Mouse (Mus musculus): Measurements from ENCODE around the gene Vamp3. TPM values are rescaled to one million over a fixed set of nuclear protein-coding genes. Genes with fewer than 3 reads are reported as not detected.

Gene Vamp3
- polyA plus RNA-seq, 1 experiment: 45.0 TPM

DNA sequence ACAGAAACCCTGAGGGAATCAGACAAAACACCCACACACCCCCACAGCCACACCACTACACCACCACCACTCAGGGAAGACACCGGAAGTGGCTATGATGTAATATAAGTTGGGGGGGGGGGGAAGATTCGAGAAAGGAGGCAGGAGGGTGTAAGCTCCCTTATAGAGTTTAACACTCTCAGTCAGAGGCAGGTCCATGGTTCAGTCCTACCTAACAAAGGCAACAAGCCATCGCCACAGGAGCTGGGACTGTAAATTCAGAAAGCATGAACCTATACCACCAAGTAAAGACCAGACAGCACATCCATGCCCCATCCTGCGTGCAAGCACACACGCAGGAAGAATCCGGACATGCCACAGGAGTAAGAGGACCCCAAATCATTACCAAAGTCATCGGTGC lies 31.5 kb upstream of the Vamp3 start, which contains the start of gene Gm13090:
Gene Gm13090 (plus strand): TSS at position 301 of the 400 bp plus-strand sequence.
- no peak within 1 kb of the TSS for H3K4me3 ChIP-seq (replicated peaks; ENCODE audit: control insufficient read depth, low read depth, low read length)
- WGBS: 67% methylated on average over 7 of the region's 7 CpGs
- TF ChIP-seq POLR2A (IDR thresholded peaks at IDR 0.05; ENCODE audit: borderline replicate concordance, control insufficient read depth, low read depth, low read length): no peak
- no peak for TF ChIP-seq CTCF (IDR thresholded peaks at IDR 0.05; ENCODE audit: control insufficient read depth, insufficient read depth, low read length)
- H3K4me1 ChIP-seq (ENCODE audit: control insufficient read depth, insufficient read depth, low read length): no peaks in the 10 kb centered on the region
- H3K27ac ChIP-seq (ENCODE audit: control insufficient read depth, insufficient read depth, low read depth, low read length, poor library complexity): no peak within 1 kb of the TSS

DNA sequence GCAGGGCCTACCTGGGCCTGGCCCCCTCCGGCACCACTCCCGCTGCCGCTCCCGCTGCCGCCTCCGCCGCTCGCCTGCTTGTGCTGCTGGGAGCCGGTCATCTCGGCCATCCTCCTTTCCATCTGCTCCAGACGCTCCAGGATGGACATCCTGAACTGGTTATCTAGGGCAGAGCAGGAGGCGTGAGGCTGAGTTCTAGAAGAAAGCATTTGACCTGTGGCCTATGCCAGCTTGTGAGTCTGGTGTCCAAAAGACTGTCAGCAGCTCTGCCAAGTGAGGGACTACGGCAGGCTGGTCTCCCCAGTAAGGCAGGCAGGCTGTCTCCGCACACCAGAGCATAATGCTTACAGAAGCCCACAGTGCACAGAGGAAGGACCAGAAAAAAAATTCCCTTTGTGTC lies 31.1 kb upstream of the Vamp3 start:
- TF ChIP-seq CTCF (IDR thresholded peaks at IDR 0.05; ENCODE audit: control insufficient read depth, insufficient read depth, low read length) (no peak), POLR2A (IDR thresholded peaks at IDR 0.05; ENCODE audit: borderline replicate concordance, control insufficient read depth, low read depth, low read length) (no peak)
- WGBS: 88% methylated on average over 14 of the region's 14 CpGs
- Histone ChIP-seq H3K4me1 (ENCODE audit: control insufficient read depth, insufficient read depth, low read length) (no peaks in the 10 kb centered on the region), H3K27ac (ENCODE audit: control insufficient read depth, insufficient read depth, low read depth, low read length, poor library complexity) (no peak overlapping the region), H3K4me3 (replicated peaks; ENCODE audit: control insufficient read depth, low read depth, low read length) (no peak overlapping the region)

DNA sequence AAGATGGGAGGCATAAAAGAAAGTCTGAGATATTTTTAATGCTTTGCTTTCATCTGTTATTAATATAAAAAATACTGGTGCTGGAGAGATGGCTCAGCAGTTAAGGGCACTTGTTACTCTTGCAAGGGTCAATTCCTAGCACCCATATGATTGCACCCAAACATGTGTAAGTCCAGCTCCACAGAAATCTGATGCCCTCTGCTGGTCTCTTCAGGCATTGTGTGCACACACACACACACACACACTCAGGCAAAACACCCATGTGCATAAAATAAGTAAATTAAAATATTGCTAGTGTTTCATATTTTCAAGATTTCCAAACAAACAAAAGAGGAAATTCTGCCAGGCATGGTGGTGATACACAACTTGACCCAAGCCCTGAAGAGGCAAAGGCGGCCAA lies 29.6 kb upstream of the Vamp3 start:
- no peak overlapping the region for H3K4me3 ChIP-seq (replicated peaks; ENCODE audit: control insufficient read depth, low read depth, low read length)
- TF ChIP-seq CTCF (IDR thresholded peaks at IDR 0.05; ENCODE audit: control insufficient read depth, insufficient read depth, low read length): no peak
- no peak for TF ChIP-seq POLR2A (IDR thresholded peaks at IDR 0.05; ENCODE audit: borderline replicate concordance, control insufficient read depth, low read depth, low read length)
- no peak overlapping the region for H3K27ac ChIP-seq (ENCODE audit: control insufficient read depth, insufficient read depth, low read depth, low read length, poor library complexity)
- H3K4me1 ChIP-seq (ENCODE audit: control insufficient read depth, insufficient read depth, low read length): no peaks in the 10 kb centered on the region
- WGBS: 83% methylated on average over 1 of the region's 1 CpGs

DNA sequence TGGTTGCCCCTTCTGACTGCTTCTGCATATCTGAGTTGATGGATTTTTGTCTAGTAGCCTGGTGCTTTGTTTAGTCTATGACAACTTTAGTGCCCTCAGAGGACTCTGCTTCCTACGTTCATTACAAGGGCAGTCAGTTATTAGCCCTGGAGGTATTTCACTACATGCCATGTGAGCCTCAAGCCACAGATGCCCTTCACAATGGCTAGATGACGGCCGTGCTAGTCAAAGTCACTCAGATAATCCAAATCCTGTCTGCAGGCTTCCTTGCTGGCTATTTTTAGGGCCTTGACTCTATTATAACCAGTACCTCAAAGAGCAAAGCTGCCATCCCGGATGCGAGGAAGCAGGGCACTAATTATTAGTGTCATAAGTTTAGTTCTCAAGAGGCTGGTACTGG lies 25.3 kb upstream of the Vamp3 start:
- no peak overlapping the region for H3K4me3 ChIP-seq (replicated peaks; ENCODE audit: control insufficient read depth, low read depth, low read length)
- TF ChIP-seq POLR2A (IDR thresholded peaks at IDR 0.05; ENCODE audit: borderline replicate concordance, control insufficient read depth, low read depth, low read length) (no peak), CTCF (IDR thresholded peaks at IDR 0.05; ENCODE audit: control insufficient read depth, insufficient read depth, low read length) (no peak)

DNA sequence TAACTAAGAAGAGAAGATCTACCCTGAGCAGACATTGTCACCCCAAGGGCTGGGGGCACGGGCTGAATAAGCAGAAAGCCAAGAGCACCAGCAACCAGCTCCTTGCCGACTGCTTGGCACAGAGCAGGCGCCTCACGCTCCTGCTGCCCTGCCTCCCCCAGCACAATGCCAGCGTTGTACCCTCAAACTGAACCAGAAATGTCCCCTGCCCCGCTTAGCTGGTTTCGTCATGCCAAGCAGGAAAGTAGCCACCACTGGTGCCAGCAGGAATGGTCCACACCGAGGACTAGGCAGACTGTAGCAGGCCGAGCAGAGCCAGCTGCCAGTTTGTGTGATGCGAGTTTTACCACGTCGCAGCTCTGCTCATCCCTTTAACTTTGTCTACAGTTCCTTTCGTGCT lies 24.2 kb upstream of the Vamp3 start:
- H3K4me1 ChIP-seq (ENCODE audit: control insufficient read depth, insufficient read depth, low read length): no peaks in the 10 kb centered on the region
- WGBS: 82% methylated on average over 13 of the region's 13 CpGs
- H3K27ac ChIP-seq (ENCODE audit: control insufficient read depth, insufficient read depth, low read depth, low read length, poor library complexity): no peak overlapping the region
- no peak overlapping the region for H3K4me3 ChIP-seq (replicated peaks; ENCODE audit: control insufficient read depth, low read depth, low read length)
- TF ChIP-seq CTCF (IDR thresholded peaks at IDR 0.05; ENCODE audit: control insufficient read depth, insufficient read depth, low read length): no peak
- no peak for TF ChIP-seq POLR2A (IDR thresholded peaks at IDR 0.05; ENCODE audit: borderline replicate concordance, control insufficient read depth, low read depth, low read length)

More for the DNA sequence above, 25.3 kb upstream of the Vamp3 start:
- Histone ChIP-seq H3K4me1 (ENCODE audit: control insufficient read depth, insufficient read depth, low read length) (no peaks in the 10 kb centered on the region), H3K27ac (ENCODE audit: control insufficient read depth, insufficient read depth, low read depth, low read length, poor library complexity) (no peak overlapping the region)
- WGBS: 77% methylated on average over 5 of the region's 5 CpGs

DNA sequence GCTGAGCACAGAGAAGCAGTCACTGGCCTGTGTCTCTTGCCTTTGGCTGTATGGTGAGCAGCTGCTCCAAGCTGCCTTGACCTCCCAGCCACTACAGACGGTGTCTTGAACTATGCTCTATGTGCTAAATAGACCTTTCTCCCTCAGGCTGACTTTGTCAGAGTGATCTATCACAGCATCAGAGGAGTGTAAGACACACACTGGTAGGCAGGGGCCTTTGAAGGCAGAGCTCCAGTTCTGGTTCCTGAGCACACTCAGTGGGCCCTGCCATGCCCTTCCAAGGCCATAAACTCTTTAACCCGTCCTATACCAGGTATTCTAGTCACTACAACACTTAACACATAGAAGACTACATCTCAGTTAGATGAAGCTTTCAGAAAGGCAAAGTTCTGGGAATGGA lies 23.6 kb upstream of the Vamp3 start:
- WGBS: 64% methylated on average over 2 of the region's 2 CpGs
- Histone ChIP-seq H3K27ac (ENCODE audit: control insufficient read depth, insufficient read depth, low read depth, low read length, poor library complexity) (no peak overlapping the region), H3K4me3 (replicated peaks; ENCODE audit: control insufficient read depth, low read depth, low read length) (no peak overlapping the region), H3K4me1 (ENCODE audit: control insufficient read depth, insufficient read depth, low read length) (no peaks in the 10 kb centered on the region)
- TF ChIP-seq POLR2A (IDR thresholded peaks at IDR 0.05; ENCODE audit: borderline replicate concordance, control insufficient read depth, low read depth, low read length): no peak
- TF ChIP-seq CTCF (IDR thresholded peaks at IDR 0.05; ENCODE audit: control insufficient read depth, insufficient read depth, low read length): no peak

DNA sequence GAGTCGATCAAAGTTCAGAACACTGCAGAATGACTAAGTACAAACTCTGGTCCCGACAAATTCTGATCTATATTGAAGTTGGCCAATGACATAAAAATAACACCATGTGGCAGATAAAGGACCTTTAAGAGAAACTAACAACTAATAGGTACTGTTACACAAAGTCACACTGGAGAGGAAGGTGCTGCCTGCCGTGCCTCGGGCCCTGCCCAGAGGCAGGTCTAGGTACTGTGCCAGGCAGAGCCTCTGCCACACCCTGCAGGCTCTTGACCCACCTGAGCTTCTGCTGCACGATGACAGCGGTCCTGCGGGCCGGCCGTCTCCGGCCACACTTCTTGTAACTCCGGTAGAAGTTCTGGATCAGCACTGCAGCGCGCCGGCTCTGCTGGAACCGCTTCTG lies 17.1 kb upstream of the Vamp3 start:
- no peaks in the 10 kb centered on the region; the same call in 1 of the 2 replicates for H3K4me1 ChIP-seq (ENCODE audit: control insufficient read depth, insufficient read depth, low read length)
- no peak overlapping the region for H3K27ac ChIP-seq (ENCODE audit: control insufficient read depth, insufficient read depth, low read depth, low read length, poor library complexity)
- H3K4me3 ChIP-seq (replicated peaks; ENCODE audit: control insufficient read depth, low read depth, low read length): no peak overlapping the region
- WGBS: 88% methylated on average over 15 of the region's 15 CpGs
- no peak for TF ChIP-seq CTCF (IDR thresholded peaks at IDR 0.05; ENCODE audit: control insufficient read depth, insufficient read depth, low read length)
- no peak for TF ChIP-seq POLR2A (IDR thresholded peaks at IDR 0.05; ENCODE audit: borderline replicate concordance, control insufficient read depth, low read depth, low read length)

DNA sequence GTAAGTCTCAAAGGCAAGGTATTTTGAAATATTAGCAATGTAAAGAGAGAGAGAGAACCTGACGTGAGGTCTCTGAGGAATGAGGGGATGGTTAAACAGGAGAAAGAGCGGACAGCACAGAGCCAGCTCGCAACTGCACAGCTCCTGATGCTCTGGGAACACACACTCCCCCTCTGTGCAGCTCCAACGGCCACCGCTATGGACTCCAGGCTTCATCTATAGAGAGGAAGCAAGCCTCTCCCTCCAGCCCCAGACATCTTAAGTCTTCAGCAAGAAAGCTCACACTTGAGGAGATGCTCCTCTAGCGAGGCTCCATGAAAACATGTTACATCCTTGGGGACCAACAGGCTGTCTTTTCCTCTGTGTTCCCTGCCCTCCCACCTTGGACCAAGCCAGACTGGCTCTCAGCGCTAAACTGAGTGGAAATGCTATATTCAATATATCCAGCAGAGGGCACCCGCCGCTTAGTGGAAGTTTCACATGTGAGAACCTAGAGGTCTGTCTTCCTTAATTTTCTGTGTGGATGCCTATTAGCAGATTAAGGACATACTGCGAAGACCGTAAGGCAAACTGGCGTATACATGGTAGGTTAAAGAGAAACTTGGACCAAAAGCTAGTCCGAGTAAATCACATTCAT lies 15.5 kb upstream of the Vamp3 start:
- Histone ChIP-seq H3K4me1 (ENCODE audit: control insufficient read depth, insufficient read depth, low read length) (no peaks in the 10 kb centered on the region; the same call in 1 of the 2 replicates), H3K27ac (ENCODE audit: control insufficient read depth, insufficient read depth, low read depth, low read length, poor library complexity) (no peak overlapping the region), H3K4me3 (replicated peaks; ENCODE audit: control insufficient read depth, low read depth, low read length) (no peak overlapping the region)
- no peak for TF ChIP-seq POLR2A (IDR thresholded peaks at IDR 0.05; ENCODE audit: borderline replicate concordance, control insufficient read depth, low read depth, low read length)
- TF ChIP-seq CTCF (IDR thresholded peaks at IDR 0.05; ENCODE audit: control insufficient read depth, insufficient read depth, low read length): peak; percentile 49
- 37% methylated on average over 13 of the region's 13 CpGs for WGBS

DNA sequence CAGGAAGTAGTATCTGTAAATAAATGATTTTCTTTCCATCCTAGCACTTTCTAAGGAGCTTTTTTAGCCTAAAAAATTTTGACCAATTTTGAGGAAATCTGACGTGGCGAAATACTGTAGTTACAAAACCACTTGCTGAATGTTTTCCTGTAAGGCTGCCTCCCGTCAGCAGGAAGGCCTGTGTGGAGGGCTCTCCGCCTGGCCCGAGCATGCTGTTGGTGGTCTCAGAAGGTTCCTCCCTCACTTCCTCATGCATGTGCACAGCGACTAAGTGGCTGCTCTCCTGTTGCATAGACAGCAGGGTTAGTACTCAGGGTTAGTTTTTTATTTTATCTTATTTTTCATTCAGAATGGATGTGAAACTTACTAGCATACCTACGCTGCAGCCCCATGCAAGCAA lies 13.2 kb upstream of the Vamp3 start:
- WGBS: 16% methylated on average over 7 of the region's 7 CpGs
- H3K27ac ChIP-seq (ENCODE audit: control insufficient read depth, insufficient read depth, low read depth, low read length, poor library complexity): no peak overlapping the region
- no peak overlapping the region for H3K4me3 ChIP-seq (replicated peaks; ENCODE audit: control insufficient read depth, low read depth, low read length)
- TF ChIP-seq POLR2A (IDR thresholded peaks at IDR 0.05; ENCODE audit: borderline replicate concordance, control insufficient read depth, low read depth, low read length) (no peak), CTCF (IDR thresholded peaks at IDR 0.05; ENCODE audit: control insufficient read depth, insufficient read depth, low read length) (no peak)
- H3K4me1 ChIP-seq (ENCODE audit: control insufficient read depth, insufficient read depth, low read length): no peaks in the 10 kb centered on the region; the same call in 1 of the 2 replicates

Data from bone marrow, adult 2 months (tissue).